Mouse (Mus musculus) hindbrain, embryonic 14.5 days (tissue): ENCODE results near the gene Cabp2. TPM values are rescaled to one million over a fixed set of nuclear protein-coding genes. Genes with fewer than 3 reads are reported as not detected.

Experiments
- ATAC-seq: fragments of 200-750 bp; cut with Nextera tagmentation; 2 replicates; pipeline ENCODE4 v1.8.0; 2017; ENCODE audit warnings: moderate number of reproducible peaks, mild to moderate bottlenecking, moderate TSS enrichment, moderate library complexity; ENCODE audit not compliant: low FRiP score
- DNase-seq: peaks from one replicate; pipeline ENCODE4 v3.0.0-alpha.2; 2015; ENCODE audit warnings: low spot score
- H3K27ac ChIP-seq: fragments of 300-500 bp; sonication (generic); 2 replicates; pipeline ENCODE4 v1.5.1; 2014; ENCODE audit warnings: mild to moderate bottlenecking, moderate library complexity
- H3K27me3 ChIP-seq: fragments of 300-500 bp; sonication (generic); 2 replicates; pipeline ENCODE4 v1.6.1; 2014; ENCODE audit warnings: mild to moderate bottlenecking, low read length, mixed read lengths; ENCODE audit not compliant: control insufficient read depth, insufficient read depth
- H3K36me3 ChIP-seq: fragments of 300-500 bp; sonication (generic); replicated peaks from 2 replicates; pipeline ENCODE4 v1.6.1; 2014; ENCODE audit not compliant: control insufficient read depth, insufficient read depth
- H3K4me1 ChIP-seq: fragments of 300-500 bp; sonication (generic); replicated peaks from 2 replicates; pipeline ENCODE4 v1.6.1; 2014; ENCODE audit warnings: antibody characterized with exemption, low read length, mixed read lengths; ENCODE audit not compliant: control insufficient read depth, insufficient read depth
- H3K4me2 ChIP-seq: fragments of 300-500 bp; sonication (generic); replicated peaks from 2 replicates; pipeline ENCODE4 v1.6.1; 2014; ENCODE audit warnings: mild to moderate bottlenecking, moderate library complexity
- H3K4me3 ChIP-seq: fragments of 300-500 bp; sonication (generic); replicated peaks from 2 replicates; pipeline ENCODE4 v1.5.1; 2014; ENCODE audit warnings: mild to moderate bottlenecking, low read length
- H3K9ac ChIP-seq: fragments of 300-500 bp; sonication (generic); 2 replicates; pipeline ENCODE4 v1.6.1; 2014
- H3K9me3 ChIP-seq: fragments of 300-500 bp; sonication (generic); 2 replicates; pipeline ENCODE4 v1.6.1; 2016; ENCODE audit warnings: low read length; ENCODE audit not compliant: control insufficient read depth
- WGBS: fragments of 180-500 bp; shearing (Covaris S2); extraction: QIAGEN DNeasy Blood & Tissue Kit; methylation state at CpG from one replicate; pipeline ENCODE4 v1.1.7; 2014; 5-methylcytosine and 5-hydroxymethylcytosine counted together
- polyA plus RNA-seq: library from polyadenylated mRNA; unstranded; fragments of >200 nt; fragmentation: Nextera tagmentation; extraction: Ambion mirVana; gene quantifications from 2 replicates; pipeline ENCODE4 v1.2.1, GENCODE M21; 2014

Cabp2 gene
- polyA plus RNA-seq, 1 experiment from 2014 or later, result not detected

- H3K9me3 ChIP-seq, result no peaks in the 10 kb centered on the region
- DNase-seq (no peak), ATAC-seq (no peak)
- no peaks in the 10 kb centered on the region for H3K27me3 ChIP-seq
- WGBS, result 94% methylated on average over 1 of the region's 1 CpGs
- no peak overlapping the region for H3K4me2 ChIP-seq
- no peak overlapping the region for H3K27ac ChIP-seq
- H3K36me3 ChIP-seq, result no peaks in the 10 kb centered on the region
- H3K9ac ChIP-seq, result no peak overlapping the region
- no peaks in the 10 kb centered on the region for H3K4me1 ChIP-seq
- no peak overlapping the region for H3K4me3 ChIP-seq
Measured at GRCm38 (mm10) chr19:4084984-4085383, 3.6 kb downstream of the Cabp2 start.

GRCm38 (mm10) chr19:4086156-4086555, 4.8 kb downstream of the Cabp2 start:
- no peak for ATAC-seq
- no peak overlapping the region for H3K4me2 ChIP-seq
- no peaks in the 10 kb centered on the region for H3K36me3 ChIP-seq
- no peak overlapping the region for H3K4me3 ChIP-seq
- no peak overlapping the region for H3K27ac ChIP-seq
- no peaks in the 10 kb centered on the region for H3K9me3 ChIP-seq
- no peak for DNase-seq
- no peak overlapping the region for H3K9ac ChIP-seq
- no peaks in the 10 kb centered on the region for H3K4me1 ChIP-seq
- H3K27me3 ChIP-seq, result no peaks in the 10 kb centered on the region
- 90% methylated on average over 15 of the region's 15 CpGs for WGBS

- Histone ChIP-seq H3K27me3 (no peaks in the 10 kb centered on the region), H3K9ac (no peak overlapping the region), H3K9me3 (no peaks in the 10 kb centered on the region), H3K4me3 (no peak overlapping the region), H3K27ac (no peak overlapping the region), H3K36me3 (no peaks in the 10 kb centered on the region), H3K4me2 (no peak overlapping the region), H3K4me1 (no peaks in the 10 kb centered on the region)
- ATAC-seq (no peak), DNase-seq (no peak)
- WGBS, result 90% methylated on average over 5 of the region's 5 CpGs
Measured at GRCm38 (mm10) chr19:4087090-4087489, 5.7 kb downstream of the Cabp2 start.

- Histone ChIP-seq H3K27me3 (no peaks in the 10 kb centered on the region), H3K4me1 (no peaks in the 10 kb centered on the region), H3K27ac (no peak overlapping the region), H3K4me3 (no peak overlapping the region), H3K4me2 (no peak overlapping the region), H3K9me3 (no peaks in the 10 kb centered on the region), H3K9ac (no peak overlapping the region), H3K36me3 (no peaks in the 10 kb centered on the region)
- DNase-seq, result no peak
- no peak for ATAC-seq
- 60% methylated on average over 5 of the region's 5 CpGs for WGBS
Measured at GRCm38 (mm10) chr19:4088146-4088545, 6.8 kb downstream of the Cabp2 start.

GRCm38 (mm10) chr19:4089128-4089527, 7.8 kb downstream of the Cabp2 start:
- H3K9me3 ChIP-seq, result no peaks in the 10 kb centered on the region
- H3K4me2 ChIP-seq, result no peak overlapping the region
- H3K27ac ChIP-seq, result no peak overlapping the region
- H3K4me1 ChIP-seq, result no peaks in the 10 kb centered on the region
- ATAC-seq, result no peak
- H3K9ac ChIP-seq, result no peak overlapping the region
- no peaks in the 10 kb centered on the region for H3K27me3 ChIP-seq
- WGBS, result 81% methylated on average over 6 of the region's 6 CpGs
- H3K4me3 ChIP-seq, result no peak overlapping the region
- no peak for DNase-seq
- no peaks in the 10 kb centered on the region for H3K36me3 ChIP-seq

- Histone ChIP-seq H3K4me2 (no peak overlapping the region), H3K9me3 (no peaks in the 10 kb centered on the region), H3K27ac (no peak overlapping the region), H3K4me1 (no peaks in the 10 kb centered on the region), H3K9ac (no peak overlapping the region), H3K27me3 (no peaks in the 10 kb centered on the region), H3K4me3 (no peak overlapping the region), H3K36me3 (no peaks in the 10 kb centered on the region)
- WGBS, result 81% methylated on average over 3 of the region's 3 CpGs
- ATAC-seq, result no peak
- DNase-seq, result no peak
Measured at GRCm38 (mm10) chr19:4090446-4090845, 9.1 kb downstream of the Cabp2 start.

- Histone ChIP-seq H3K27me3 (no peaks in the 10 kb centered on the region), H3K4me3 (no peak overlapping the region), H3K36me3 (no peaks in the 10 kb centered on the region), H3K9me3 (no peaks in the 10 kb centered on the region), H3K27ac (no peak overlapping the region), H3K4me2 (no peak overlapping the region), H3K4me1 (peaks cover 6% of the 10 kb centered on the region; the same call in 1 of the 2 replicates), H3K9ac (no peak overlapping the region)
- 81% methylated on average over 2 of the region's 2 CpGs for WGBS
- no peak for DNase-seq
- no peak for ATAC-seq
Measured at GRCm38 (mm10) chr19:4091383-4091782, 10.0 kb downstream of the Cabp2 start.

GRCm38 (mm10) chr19:4092750-4093149, 11.4 kb downstream of the Cabp2 start:
- Histone ChIP-seq H3K9me3 (no peaks in the 10 kb centered on the region), H3K4me1 (peaks cover 12% of the 10 kb centered on the region), H3K4me3 (no peak overlapping the region), H3K27ac (no peak overlapping the region), H3K9ac (no peak overlapping the region), H3K27me3 (no peaks in the 10 kb centered on the region), H3K4me2 (no peak overlapping the region), H3K36me3 (no peaks in the 10 kb centered on the region)
- ATAC-seq (no peak), DNase-seq (no peak)
- 91% methylated on average over 3 of the region's 3 CpGs for WGBS

GRCm38 (mm10) chr19:4093772-4094171, 12.4 kb downstream of the Cabp2 start:
- DNase-seq (no peak), ATAC-seq (no peak)
- H3K4me3 ChIP-seq, result no peak overlapping the region
- H3K4me1 ChIP-seq, result peaks cover 18% of the 10 kb centered on the region
- H3K27me3 ChIP-seq, result no peaks in the 10 kb centered on the region
- H3K9ac ChIP-seq, result no peak overlapping the region
- H3K36me3 ChIP-seq, result no peaks in the 10 kb centered on the region
- no peak overlapping the region for H3K27ac ChIP-seq
- H3K9me3 ChIP-seq, result no peaks in the 10 kb centered on the region
- WGBS, result 86% methylated on average over 7 of the region's 7 CpGs
- H3K4me2 ChIP-seq, result no peak overlapping the region

- no peak overlapping the region for H3K4me2 ChIP-seq
- no peak overlapping the region for H3K27ac ChIP-seq
- 86% methylated on average over 3 of the region's 3 CpGs for WGBS
Measured at GRCm38 (mm10) chr19:4094348-4094747, 13.0 kb downstream of the Cabp2 start.

More at GRCm38 (mm10) chr19:4094348-4094747, 13.0 kb downstream of the Cabp2 start:
- ATAC-seq (no peak), DNase-seq (no peak)
- H3K4me1 ChIP-seq, result peaks cover 24% of the 10 kb centered on the region
- H3K9me3 ChIP-seq, result no peaks in the 10 kb centered on the region
- no peaks in the 10 kb centered on the region for H3K27me3 ChIP-seq
- H3K36me3 ChIP-seq, result no peaks in the 10 kb centered on the region
- no peak overlapping the region for H3K4me3 ChIP-seq
- no peak overlapping the region for H3K9ac ChIP-seq
